Mouse (Mus musculus) stomach, embryonic 14.5 days (tissue): ENCODE measurements around the gene Daam1. TPM values are rescaled to one million over a fixed set of nuclear protein-coding genes. Genes with fewer than 3 reads are reported as not detected.

Experiments used
- ATAC-seq: fragments of 200-750 bp; cut with Nextera tagmentation; 2 replicates; pipeline ENCODE4 v1.8.0; 2017; ENCODE audit warnings: low read depth, moderate TSS enrichment; ENCODE audit not compliant: insufficient number of reproducible peaks, insufficient read depth, low FRiP score
- H3K27ac ChIP-seq: fragments of 300-500 bp; sonication (generic); 2 replicates; pipeline ENCODE4 v1.5.1; 2014; ENCODE audit warnings: mild to moderate bottlenecking, low read length, moderate library complexity, mixed read lengths
- H3K27me3 ChIP-seq: fragments of 300-500 bp; sonication (generic); 2 replicates; pipeline ENCODE4 v1.6.1; 2014; ENCODE audit warnings: low read length, control low read depth, mixed read lengths; ENCODE audit not compliant: control insufficient read depth, insufficient read depth
- H3K36me3 ChIP-seq: fragments of 300-500 bp; sonication (generic); 2 replicates; pipeline ENCODE4 v1.6.1; 2014; ENCODE audit warnings: mild to moderate bottlenecking, control low read depth, low read length, moderate library complexity, mixed read lengths; ENCODE audit not compliant: control insufficient read depth, insufficient read depth
- H3K4me1 ChIP-seq: fragments of 300-500 bp; sonication (generic); 2 replicates; pipeline ENCODE4 v1.6.1; 2014; ENCODE audit warnings: low read length, control low read depth, mixed read lengths; ENCODE audit not compliant: control insufficient read depth, insufficient read depth
- H3K4me2 ChIP-seq: fragments of 300-500 bp; sonication (generic); replicated peaks from 2 replicates; pipeline ENCODE4 v1.6.1; 2014; ENCODE audit warnings: low read depth, low read length, control low read depth
- H3K4me3 ChIP-seq: fragments of 300-500 bp; sonication (generic); 2 replicates; pipeline ENCODE4 v1.5.1; 2014; ENCODE audit warnings: low read depth, low read length, control low read depth
- H3K9ac ChIP-seq: fragments of 300-500 bp; sonication (generic); replicated peaks from 2 replicates; pipeline ENCODE4 v1.6.1; 2014; ENCODE audit warnings: low read depth, mild to moderate bottlenecking, control low read depth, low read length, moderate library complexity, mixed read lengths
- H3K9me3 ChIP-seq: fragments of 300-500 bp; sonication (generic); 2 replicates; pipeline ENCODE4 v1.6.1; 2016; ENCODE audit warnings: low read depth, low read length, control low read depth; ENCODE audit not compliant: control insufficient read depth
- WGBS: fragments of 180-500 bp; shearing (Covaris S2); extraction: QIAGEN DNeasy Blood & Tissue Kit; methylation state at CpG from one replicate; pipeline ENCODE4 v1.1.7; 2014; 5-methylcytosine and 5-hydroxymethylcytosine counted together
- polyA plus RNA-seq: library from polyadenylated mRNA; unstranded; fragments of >200 nt; fragmentation: Nextera tagmentation; extraction: Ambion mirVana; gene quantifications from 2 replicates; pipeline ENCODE4 v1.2.1, GENCODE M21; 2014

Gene Daam1
- polyA plus RNA-seq, 1 experiment from 2014 or later = 18.6 TPM

DNA sequence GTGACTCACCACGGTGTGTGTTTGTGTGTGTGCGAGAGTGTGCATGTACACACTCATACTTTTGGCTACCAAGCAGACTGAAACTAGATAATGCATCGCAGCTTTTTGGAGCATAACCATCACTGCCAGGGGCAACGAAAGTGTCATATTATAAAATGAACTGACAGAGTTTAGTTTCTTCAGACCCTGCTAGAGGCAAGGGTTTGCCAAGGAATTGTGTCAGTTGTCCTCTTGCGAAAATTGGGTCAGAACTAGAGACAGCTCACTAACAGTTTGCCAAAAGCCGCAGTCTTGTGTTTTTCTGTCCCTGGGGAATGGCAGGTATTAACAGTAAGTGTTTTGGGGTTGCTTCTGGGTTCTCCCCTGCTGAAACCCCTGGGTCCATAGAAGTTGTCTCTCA is 5.9 kb downstream of the Daam1 start:
- Histone ChIP-seq H3K9ac (no peak overlapping the region), H3K27ac (no peak overlapping the region), H3K27me3 (no peaks in the 10 kb centered on the region), H3K36me3 (no peaks in the 10 kb centered on the region), H3K9me3 (no peaks in the 10 kb centered on the region), H3K4me3 (no peak overlapping the region), H3K4me2 (no peak overlapping the region), H3K4me1 (peaks cover 42% of the 10 kb centered on the region; the same call in 1 of the 2 replicates)
- WGBS = 95% methylated on average over 6 of the region's 6 CpGs
- ATAC-seq = no peak

DNA sequence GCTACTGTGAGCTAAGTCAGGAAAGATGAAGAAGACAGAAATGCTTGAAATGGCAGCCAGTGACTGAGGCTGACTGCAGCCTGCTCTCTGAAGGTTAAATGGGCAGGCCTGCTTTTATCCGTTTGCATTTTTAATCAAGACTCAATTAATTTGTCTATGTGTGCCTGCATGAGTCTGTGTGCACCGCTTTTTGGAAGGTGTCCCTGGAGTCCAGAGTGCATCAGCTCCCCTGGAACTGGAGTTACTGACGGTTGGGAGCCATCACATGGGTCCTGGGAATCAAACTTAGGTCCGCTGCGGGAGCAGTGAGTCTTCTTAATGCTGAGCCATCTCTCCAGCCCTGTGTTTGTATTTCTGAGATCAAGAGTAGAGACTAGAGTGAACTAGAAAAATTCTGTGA is 6.7 kb downstream of the Daam1 start:
- Histone ChIP-seq H3K9ac (no peak overlapping the region), H3K36me3 (no peaks in the 10 kb centered on the region), H3K9me3 (no peaks in the 10 kb centered on the region), H3K4me1 (peaks cover 50% of the 10 kb centered on the region; the same call in 1 of the 2 replicates), H3K4me3 (no peak overlapping the region), H3K4me2 (no peak overlapping the region), H3K27ac (no peak overlapping the region), H3K27me3 (no peaks in the 10 kb centered on the region)
- WGBS = 82% methylated on average over 5 of the region's 5 CpGs
- ATAC-seq = no peak

DNA sequence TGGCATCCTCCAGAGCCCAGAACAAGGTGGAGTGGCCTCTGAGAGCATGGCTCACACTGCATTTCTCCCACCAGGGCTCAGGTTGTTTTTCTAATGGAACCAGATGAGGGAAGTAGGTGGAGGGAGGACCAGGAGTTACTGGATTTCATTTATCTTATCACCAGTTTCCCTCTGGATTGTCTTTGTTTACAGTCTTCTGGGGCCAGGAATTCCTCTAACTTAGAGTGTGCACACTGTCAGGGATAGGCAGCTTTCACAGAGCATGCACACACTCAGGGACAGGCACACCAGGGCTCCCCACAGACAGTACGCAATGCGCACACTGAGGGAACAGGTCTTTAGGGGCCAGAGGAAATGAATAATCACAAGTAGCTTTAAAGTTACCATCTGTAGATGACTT is 7.4 kb downstream of the Daam1 start:
- no peak overlapping the region for H3K27ac ChIP-seq
- WGBS = 56% methylated on average over 2 of the region's 2 CpGs
- H3K9ac ChIP-seq = no peak overlapping the region
- ATAC-seq = no peak
- H3K36me3 ChIP-seq = no peaks in the 10 kb centered on the region
- H3K4me1 ChIP-seq = peaks cover 48% of the 10 kb centered on the region; the same call in 1 of the 2 replicates
- no peak overlapping the region for H3K4me2 ChIP-seq
- H3K9me3 ChIP-seq = no peaks in the 10 kb centered on the region
- no peak overlapping the region for H3K4me3 ChIP-seq
- H3K27me3 ChIP-seq = no peaks in the 10 kb centered on the region

DNA sequence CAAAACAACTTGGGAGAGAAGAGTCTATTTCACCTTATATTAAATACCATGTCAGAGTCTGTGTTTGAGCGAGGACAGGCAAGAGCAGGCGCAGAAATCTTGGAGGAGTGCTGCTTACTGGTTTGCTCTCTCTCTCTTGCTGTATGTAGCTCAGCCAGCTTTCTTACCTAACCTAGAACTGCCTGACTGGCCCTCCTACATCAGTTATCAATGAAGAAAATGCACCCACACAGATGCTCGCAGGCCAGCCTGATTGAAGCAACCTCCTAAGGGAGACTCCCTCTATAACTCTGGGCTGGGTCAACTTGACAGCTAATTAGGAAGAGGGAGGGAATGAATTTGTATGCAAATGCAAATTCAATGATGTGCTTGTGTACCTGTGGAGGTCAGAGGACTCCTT is 8.8 kb downstream of the Daam1 start:
- H3K9ac ChIP-seq = no peak overlapping the region
- H3K4me1 ChIP-seq = peaks cover 43% of the 10 kb centered on the region; the same call in 1 of the 2 replicates

DNA sequence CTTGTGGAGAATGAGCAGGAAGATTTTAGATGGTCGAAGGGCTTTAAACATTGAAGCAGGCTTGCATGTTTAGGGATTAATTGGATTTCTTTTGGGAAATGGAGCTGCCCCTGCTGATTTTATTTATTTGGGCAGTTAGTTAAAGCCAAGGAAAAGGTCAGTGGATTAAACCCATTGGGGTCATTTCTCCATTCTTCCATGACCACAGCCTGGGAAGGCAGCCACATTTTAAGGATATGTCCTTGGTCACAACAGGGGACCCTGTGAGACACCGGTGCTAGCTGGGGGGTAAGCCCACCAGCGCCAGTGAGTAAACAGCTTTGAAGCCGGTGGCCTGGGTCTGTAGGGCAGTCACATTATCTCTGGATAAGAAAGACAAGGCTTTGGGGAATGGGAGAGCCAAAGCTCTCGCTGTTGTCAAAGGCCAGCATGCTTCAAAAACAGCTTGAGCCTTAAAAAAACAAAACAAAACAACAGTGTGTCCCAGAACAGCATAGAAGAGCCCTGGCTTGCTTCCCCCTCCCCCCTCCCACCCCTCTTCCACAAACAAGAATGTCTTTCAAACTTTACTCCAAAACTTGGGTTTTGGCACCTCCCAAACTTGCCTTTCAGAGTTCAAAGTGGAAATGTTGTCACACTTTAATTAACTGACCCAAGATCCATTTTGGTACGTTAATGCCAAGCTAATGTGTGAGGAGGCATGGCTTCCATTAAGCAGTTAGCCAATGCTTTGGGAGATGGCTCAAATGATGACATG is 9.7 kb downstream of the Daam1 start:
- H3K4me1 ChIP-seq = peaks cover 39% of the 10 kb centered on the region; the same call in 1 of the 2 replicates
- no peak for ATAC-seq
- no peak overlapping the region for H3K27ac ChIP-seq
- H3K36me3 ChIP-seq = no peaks in the 10 kb centered on the region
- H3K9me3 ChIP-seq = no peaks in the 10 kb centered on the region
- WGBS = 45% methylated on average over 6 of the region's 6 CpGs
- no peak overlapping the region for H3K4me3 ChIP-seq
- H3K27me3 ChIP-seq = no peaks in the 10 kb centered on the region
- H3K4me2 ChIP-seq = no peak overlapping the region
- no peak overlapping the region for H3K9ac ChIP-seq

More for the DNA sequence above, 8.8 kb downstream of the Daam1 start:
- Histone ChIP-seq H3K9me3 (no peaks in the 10 kb centered on the region), H3K27me3 (no peaks in the 10 kb centered on the region), H3K27ac (no peak overlapping the region), H3K4me3 (no peak overlapping the region), H3K4me2 (no peak overlapping the region), H3K36me3 (no peaks in the 10 kb centered on the region)
- WGBS = 82% methylated on average over 3 of the region's 3 CpGs
- no peak for ATAC-seq

DNA sequence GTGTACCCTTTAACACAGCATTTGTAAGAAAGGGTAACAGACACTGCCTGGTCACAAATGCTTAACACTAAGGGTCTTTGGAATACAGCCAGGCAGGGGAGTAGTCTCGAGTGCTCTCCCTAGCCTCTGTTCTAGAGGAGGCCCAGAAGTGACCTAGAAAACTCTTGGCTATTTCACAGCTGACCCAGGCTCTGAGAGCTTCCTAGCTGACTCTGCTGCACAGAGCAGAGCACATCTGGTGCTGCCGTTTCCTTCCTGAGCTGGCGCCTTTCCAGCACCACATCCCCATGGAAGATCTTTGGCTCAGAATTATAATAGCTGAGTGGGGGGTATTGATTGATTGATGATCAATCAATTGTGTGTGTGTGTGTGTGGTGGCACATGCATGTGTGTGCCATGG is 11.1 kb downstream of the Daam1 start:
- ATAC-seq = no peak
- H3K27ac ChIP-seq = no peak overlapping the region; the same call in 1 of the 2 replicates
- H3K4me1 ChIP-seq = peaks cover 34% of the 10 kb centered on the region; the same call in 1 of the 2 replicates
- no peak overlapping the region for H3K9ac ChIP-seq
- H3K27me3 ChIP-seq = no peaks in the 10 kb centered on the region
- 33% methylated on average over 3 of the region's 3 CpGs for WGBS
- no peak overlapping the region for H3K4me3 ChIP-seq
- no peak overlapping the region for H3K4me2 ChIP-seq
- H3K36me3 ChIP-seq = no peaks in the 10 kb centered on the region
- no peaks in the 10 kb centered on the region for H3K9me3 ChIP-seq

DNA sequence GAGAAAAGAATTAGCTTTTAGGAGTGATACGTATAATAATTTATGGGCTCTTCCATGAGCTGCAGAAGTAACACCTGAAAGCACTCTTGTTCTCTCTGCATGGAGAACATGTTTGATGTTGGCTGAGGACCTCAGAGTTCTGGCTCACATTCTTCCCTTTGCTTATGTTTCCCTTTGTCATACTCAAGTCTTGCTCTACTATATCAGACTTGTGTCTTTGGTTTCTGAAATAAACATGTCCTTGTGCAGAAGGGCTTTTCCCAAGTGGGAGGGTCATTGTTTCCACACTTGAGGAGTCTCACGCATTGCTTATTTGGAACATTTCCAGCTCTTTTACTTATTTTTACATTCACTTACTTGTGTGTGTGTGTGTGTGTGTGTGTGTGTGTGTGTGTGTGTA is 11.7 kb downstream of the Daam1 start:
- Histone ChIP-seq H3K27ac (no peak overlapping the region; the same call in 1 of the 2 replicates), H3K9ac (no peak overlapping the region), H3K4me1 (peaks cover 29% of the 10 kb centered on the region; the same call in 1 of the 2 replicates), H3K4me2 (no peak overlapping the region), H3K36me3 (no peaks in the 10 kb centered on the region), H3K9me3 (no peaks in the 10 kb centered on the region), H3K27me3 (no peaks in the 10 kb centered on the region), H3K4me3 (no peak overlapping the region)
- ATAC-seq = no peak
- 64% methylated on average over 2 of the region's 2 CpGs for WGBS

DNA sequence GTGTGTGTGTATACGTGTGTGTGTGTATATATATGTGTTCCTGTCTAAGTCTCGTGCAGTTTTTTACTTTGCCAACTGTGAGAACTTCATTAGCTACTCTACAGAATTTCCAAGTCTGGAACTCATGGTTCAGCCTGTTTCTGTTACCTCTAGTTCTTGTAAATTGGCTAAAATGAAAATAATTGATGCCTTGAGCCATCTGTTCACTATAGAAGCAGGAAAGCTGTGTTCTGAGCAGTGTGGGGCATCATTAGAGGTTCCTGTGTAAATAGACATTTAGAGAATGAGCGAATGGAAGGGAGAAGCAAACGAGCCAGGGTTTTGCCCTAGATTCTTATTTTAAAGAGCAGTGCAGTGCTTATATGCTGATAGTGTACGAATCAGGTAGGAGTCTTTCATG is 14.6 kb downstream of the Daam1 start:
- WGBS = 82% methylated on average over 5 of the region's 5 CpGs

More for the DNA sequence above, 14.6 kb downstream of the Daam1 start:
- no peaks in the 10 kb centered on the region for H3K27me3 ChIP-seq
- H3K9ac ChIP-seq = no peak overlapping the region
- ATAC-seq = no peak
- H3K36me3 ChIP-seq = no peaks in the 10 kb centered on the region
- peaks cover 21% of the 10 kb centered on the region; the same call in 1 of the 2 replicates for H3K4me1 ChIP-seq
- no peak overlapping the region for H3K27ac ChIP-seq
- H3K9me3 ChIP-seq = no peaks in the 10 kb centered on the region
- no peak overlapping the region for H3K4me3 ChIP-seq
- H3K4me2 ChIP-seq = no peak overlapping the region
